Mouse (Mus musculus): ENCODE measurements around the gene Ank. TPM values are rescaled to one million over a fixed set of nuclear protein-coding genes. Genes with fewer than 3 reads are reported as not detected.

Gene Ank
- polyA plus RNA-seq (2014; fragmentation: Illumina TruSeq; extraction: RNeasy Lipid Tissue Mini Kit (QIAGEN cat#74804); ENCODE audit: insufficient read depth, low read depth, low replicate concordance), result 9.2 TPM

GRCm38 (mm10) chr15:27466131-27467080, at the start of gene Ank:
Gene Ank, plus strand, starts transcription at chr15:27466677.

DNA sequence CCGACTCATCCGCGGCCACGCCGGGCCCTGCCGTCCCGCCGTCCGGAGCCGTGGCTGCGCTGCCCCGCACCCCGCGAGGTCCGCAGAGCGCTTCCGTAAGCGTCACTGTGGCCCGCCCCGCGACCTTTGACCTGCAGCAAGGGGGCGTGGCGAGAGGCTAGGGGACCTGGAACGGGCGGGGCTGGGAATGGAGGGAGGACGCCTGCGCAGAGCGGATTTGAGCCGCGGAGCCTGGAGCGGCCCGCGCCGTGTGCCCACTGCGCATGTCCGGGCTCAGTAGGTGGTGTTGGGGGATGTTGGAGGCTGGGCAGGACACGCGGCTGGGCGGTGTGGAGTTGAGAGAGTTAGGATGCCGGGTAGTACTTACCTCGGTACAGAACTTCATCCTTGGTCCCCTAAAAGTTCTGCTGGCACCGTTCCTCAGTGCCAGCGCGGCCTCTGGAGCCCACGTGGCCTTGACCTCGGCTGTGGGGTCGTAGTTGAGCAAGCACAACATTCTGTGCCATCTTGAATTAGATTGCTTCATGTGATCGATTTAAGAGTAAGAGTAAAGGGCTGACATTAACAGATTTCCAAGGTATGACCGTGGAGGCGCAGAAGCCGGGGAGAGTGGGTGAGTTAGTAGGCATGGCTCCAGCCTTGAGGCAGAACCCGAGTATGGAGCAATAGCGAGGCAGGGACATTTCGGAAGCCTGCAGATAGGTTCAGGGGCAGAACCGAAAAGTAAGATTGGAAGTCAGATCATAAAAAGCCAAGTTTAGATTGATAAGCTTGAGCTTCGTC, 164.3 kb downstream of the Ank start, which contains the start of gene Otulin:
Gene Otulin, minus strand, starts transcription at position 93 of the 783 bp plus-strand sequence.

Other genes with a start within 250 kb of the Ank start
- 28.4 TPM for gene Otulin, start 164.0 kb downstream of the Ank start, polyA plus RNA-seq (2014; fragmentation: Illumina TruSeq; extraction: RNeasy Lipid Tissue Mini Kit (QIAGEN cat#74804); ENCODE audit: insufficient read depth, low read depth, low replicate concordance)
- gene Otulinl, start 214.9 kb downstream of the Ank start, polyA plus RNA-seq (2014; fragmentation: Illumina TruSeq; extraction: RNeasy Lipid Tissue Mini Kit (QIAGEN cat#74804); ENCODE audit: insufficient read depth, low read depth, low replicate concordance), result 30.2 TPM